Mouse (Mus musculus) liver, embryonic 14.5 days (tissue): ENCODE measurements at regions not wholly inside any gene's neighbourhood (a gene's known extent, or its start where the extent isn't known, plus 50 kb on each side); places are given as distances from the start of the nearest gene placed in this dataset.

Experiments used
- ATAC-seq: fragments of 200-750 bp; cut with Nextera tagmentation; 2 replicates; pipeline ENCODE4 v1.8.0; 2017; ENCODE audit warnings: moderate number of reproducible peaks, mild to moderate bottlenecking, moderate library complexity; ENCODE audit not compliant: insufficient read depth
- DNase-seq, 3 experiments: peaks; one replicate each; pipeline ENCODE4 v3.0.0-alpha.2; 2012 to 2013; ENCODE audit warnings: low read depth in 3 of 3, low spot score in 3 of 3
- H3K27ac ChIP-seq: fragments of 300-500 bp; sonication (generic); 2 replicates; pipeline ENCODE4 v1.5.1; 2014; ENCODE audit warnings: moderate library complexity, mild to moderate bottlenecking, control low read depth, inconsistent platforms
- H3K27me3 ChIP-seq: fragments of 300-500 bp; sonication (generic); 2 replicates; pipeline ENCODE4 v1.6.1; 2014; ENCODE audit warnings: mild to moderate bottlenecking, low read length, moderate library complexity; ENCODE audit not compliant: control insufficient read depth, insufficient read depth
- H3K36me3 ChIP-seq: fragments of 300-500 bp; sonication (generic); replicated peaks from 2 replicates; pipeline ENCODE4 v1.6.1; 2014; ENCODE audit warnings: low read depth; ENCODE audit not compliant: control insufficient read depth, insufficient read depth
- H3K4me1 ChIP-seq, 2 experiments: fragments of 200-500 bp in 1 of 2; fragments of 300-500 bp in 1 of 2; sonication (generic) in 1 of 2; replicated peaks; 2 replicates each; pipeline ENCODE4 v1.6.1; 2012 to 2014; ENCODE audit warnings: antibody characterized with exemption in 1 of 2, inconsistent platforms in 1 of 2, low read length in 1 of 2; ENCODE audit not compliant: control insufficient read depth in 2 of 2, insufficient read depth in 2 of 2
- H3K4me2 ChIP-seq: fragments of 300-500 bp; sonication (generic); 2 replicates; pipeline ENCODE4 v1.6.1; 2014; ENCODE audit warnings: low read depth, mild to moderate bottlenecking, control low read depth, moderate library complexity
- H3K4me3 ChIP-seq, 2 experiments: fragments of 200-500 bp in 1 of 2; fragments of 300-500 bp in 1 of 2; sonication (generic) in 1 of 2; 2 replicates each; pipeline ENCODE4 v1.5.1; 2012 to 2014; ENCODE audit warnings: low read depth in 2 of 2, low read length in 2 of 2, mild to moderate bottlenecking in 2 of 2, control low read depth in 1 of 2, inconsistent platforms in 1 of 2, moderate library complexity in 1 of 2; ENCODE audit not compliant: insufficient read depth in 1 of 2
- H3K9ac ChIP-seq: fragments of 300-500 bp; sonication (generic); replicated peaks from 2 replicates; pipeline ENCODE4 v1.6.1; 2014; ENCODE audit warnings: mild to moderate bottlenecking, control low read depth, moderate library complexity
- H3K9me3 ChIP-seq: fragments of 300-500 bp; sonication (generic); 2 replicates; pipeline ENCODE4 v1.6.1; 2016; ENCODE audit warnings: low read length, mixed read lengths; ENCODE audit not compliant: control insufficient read depth
- CTCF ChIP-seq: IDR thresholded peaks from 2 replicates; pipeline ENCODE4 v1.5.1; 2016; ENCODE audit warnings: antibody characterized with exemption, low read depth, control low read depth
- EP300 ChIP-seq: IDR thresholded peaks from 2 replicates; pipeline ENCODE4 v1.6.1; 2016; ENCODE audit warnings: antibody characterized with exemption, low read depth
- WGBS: fragments of 180-500 bp; shearing (Covaris S2); extraction: QIAGEN DNeasy Blood & Tissue Kit; methylation state at CpG from one replicate; pipeline ENCODE4 v1.1.7; 2014; ENCODE audit not compliant: insufficient replicate concordance; 5-methylcytosine and 5-hydroxymethylcytosine counted together

- DNase-seq, result no peak
- Histone ChIP-seq H3K36me3 (no peaks in the 10 kb centered on the region), H3K4me2 (no peak overlapping the region), H3K27ac (no peak overlapping the region), H3K9ac (no peak overlapping the region), H3K4me3 (no peak overlapping the region), H3K27me3 (no peaks in the 10 kb centered on the region), H3K9me3 (no peaks in the 10 kb centered on the region), H3K4me1 (no peaks in the 10 kb centered on the region)
- no peak for ATAC-seq
- TF ChIP-seq EP300, result no peak
- TF ChIP-seq CTCF, result no peak
These were observed 348.0 kb downstream of the Plod2 start for GRCm38 (mm10) chr9:92890063-92890462.

GRCm38 (mm10) chr9:92899733-92900132 lies 357.7 kb downstream of the Plod2 start:
- Histone ChIP-seq H3K4me2 (no peak overlapping the region), H3K4me1 (no peaks in the 10 kb centered on the region), H3K9me3 (no peaks in the 10 kb centered on the region), H3K27me3 (no peaks in the 10 kb centered on the region), H3K27ac (no peak overlapping the region), H3K4me3 (no peak overlapping the region), H3K9ac (no peak overlapping the region), H3K36me3 (no peaks in the 10 kb centered on the region)
- no peak for ATAC-seq
- WGBS, result 68% methylated on average over 4 of the region's 4 CpGs
- no peak for DNase-seq
- TF ChIP-seq EP300 (no peak), CTCF (no peak)

- Histone ChIP-seq H3K27ac (no peak overlapping the region), H3K4me3 (no peak overlapping the region), H3K9me3 (no peaks in the 10 kb centered on the region), H3K27me3 (no peaks in the 10 kb centered on the region), H3K4me1 (no peaks in the 10 kb centered on the region), H3K4me2 (no peak overlapping the region), H3K36me3 (no peaks in the 10 kb centered on the region), H3K9ac (no peak overlapping the region)
- ATAC-seq, result no peak
- no peak for TF ChIP-seq CTCF
- TF ChIP-seq EP300, result no peak
- DNase-seq, result no peak
These were observed 365.1 kb downstream of the Plod2 start for GRCm38 (mm10) chr9:92907102-92907501.

- WGBS, result 56% methylated on average over 1 of the region's 1 CpGs
These were observed 377.4 kb downstream of the Plod2 start for GRCm38 (mm10) chr9:92919396-92919795.

GRCm38 (mm10) chr9:92930231-92930966 lies 388.4 kb downstream of the Plod2 start:
- H3K9ac ChIP-seq, result no peak overlapping the region
- H3K4me1 ChIP-seq, result no peaks in the 10 kb centered on the region
- no peak for TF ChIP-seq CTCF
- no peak for TF ChIP-seq EP300
- 51% methylated on average over 6 of the region's 6 CpGs for whole genome bisulfite sequencing
- no peaks in the 10 kb centered on the region for H3K9me3 ChIP-seq
- H3K27ac ChIP-seq, result no peak overlapping the region
- no peaks in the 10 kb centered on the region for H3K27me3 ChIP-seq
- no peaks in the 10 kb centered on the region for H3K36me3 ChIP-seq
- DNase-seq (no peak), ATAC-seq (no peak)
- no peak overlapping the region for H3K4me3 ChIP-seq
- no peak overlapping the region for H3K4me2 ChIP-seq

More at GRCm38 (mm10) chr9:92919396-92919795, 377.4 kb downstream of the Plod2 start:
- H3K4me2 ChIP-seq, result no peak overlapping the region
- TF ChIP-seq EP300, result no peak
- no peak for TF ChIP-seq CTCF
- H3K4me1 ChIP-seq, result no peaks in the 10 kb centered on the region
- no peak overlapping the region for H3K27ac ChIP-seq
- no peak overlapping the region for H3K4me3 ChIP-seq
- H3K36me3 ChIP-seq, result no peaks in the 10 kb centered on the region
- H3K9me3 ChIP-seq, result no peaks in the 10 kb centered on the region
- H3K27me3 ChIP-seq, result no peaks in the 10 kb centered on the region
- DNase-seq (no peak), ATAC-seq (no peak)
- H3K9ac ChIP-seq, result no peak overlapping the region
